Mouse (Mus musculus): ENCODE results near the gene Ldhd. TPM values are rescaled to one million over a fixed set of nuclear protein-coding genes. Genes with fewer than 3 reads are reported as not detected.

The Ldhd gene
- total RNA-seq, 2 experiments from 2014 or later = 6.8 to 7.8 TPM

DNA sequence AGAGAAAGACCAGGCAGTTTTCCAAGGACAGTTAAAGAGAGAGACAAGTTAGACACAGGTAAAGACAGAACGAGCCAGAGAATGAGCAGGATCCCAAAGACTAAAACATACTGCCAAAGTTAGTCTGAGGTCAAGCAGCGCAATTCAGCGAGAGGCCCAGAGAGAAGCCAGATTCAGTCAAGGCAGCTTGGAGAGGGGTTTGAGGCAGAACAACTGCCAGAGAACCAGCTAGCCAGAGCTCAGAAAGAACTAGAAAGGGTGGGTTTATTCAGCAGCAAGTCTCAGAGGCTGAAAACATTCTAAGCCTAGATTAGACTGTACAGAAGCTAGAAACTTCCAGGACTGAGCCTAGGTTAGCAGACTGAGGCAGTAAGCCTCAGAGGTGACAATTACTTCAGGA is 49.9 kb downstream of the Ldhd start:
- TF ChIP-seq CTCF (conservative IDR thresholded peaks at IDR 0.05) = no peak
- DNase-seq (ENCODE audit: low spot score in 2 of 2) = no peak
- H3K4me3 ChIP-seq = no peak overlapping the region
- H3K27ac ChIP-seq = no peak overlapping the region

DNA sequence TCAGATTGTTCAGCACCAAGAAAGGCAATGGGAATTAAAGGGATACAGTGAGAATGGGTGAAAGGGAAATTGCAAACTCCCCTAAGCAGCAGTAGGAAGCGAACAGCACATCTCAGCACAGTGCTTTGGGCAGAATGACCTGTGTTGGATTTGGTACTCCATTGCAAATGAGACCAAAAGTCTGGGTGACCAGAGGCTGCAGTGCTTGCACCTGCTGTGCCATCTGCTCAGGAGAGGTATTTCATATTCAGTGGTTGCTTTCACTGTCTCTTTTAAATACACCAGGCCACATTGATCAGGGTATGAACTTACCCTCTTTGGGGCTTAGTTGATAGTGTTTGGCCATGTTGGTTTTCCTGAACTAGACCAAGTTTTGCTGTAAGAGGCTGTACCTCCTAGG is 50.9 kb downstream of the Ldhd start:
- Histone ChIP-seq H3K27ac (no peak overlapping the region), H3K4me3 (no peak overlapping the region)
- no peak for DNase-seq (ENCODE audit: low spot score in 2 of 2)
- no peak for TF ChIP-seq CTCF (conservative IDR thresholded peaks at IDR 0.05)

DNA sequence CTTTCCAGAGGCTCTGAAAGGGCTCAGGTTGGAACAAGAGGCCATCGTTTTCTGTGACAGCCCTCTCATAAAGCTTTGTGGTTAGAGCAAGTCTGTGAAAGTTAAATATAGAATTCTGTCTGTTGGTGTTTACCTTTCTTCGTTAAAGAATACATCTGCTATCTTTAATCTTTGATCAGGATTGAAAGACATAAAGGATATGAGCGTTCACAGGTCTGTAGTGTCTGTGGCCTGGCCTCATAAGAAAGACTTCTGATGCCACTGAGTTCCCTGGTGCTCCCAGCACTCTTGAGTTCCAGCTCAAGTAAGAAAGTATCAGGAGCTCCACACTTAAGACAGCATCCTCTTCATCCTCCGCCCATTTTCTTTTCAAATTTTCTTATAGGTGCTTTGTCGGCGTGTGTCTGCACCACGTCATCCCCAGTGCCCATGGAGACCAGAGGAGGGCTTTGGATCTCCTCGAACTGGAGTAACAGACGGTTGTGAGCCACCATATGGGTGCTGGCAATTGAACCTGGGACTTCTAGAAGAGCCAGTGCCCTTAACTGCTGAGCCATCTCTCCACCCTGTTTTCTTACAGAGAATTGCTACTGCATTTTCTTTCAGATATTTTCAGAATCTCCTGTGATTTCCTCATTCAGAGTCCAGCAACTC is 52.2 kb downstream of the Ldhd start:
- no peak for TF ChIP-seq CTCF (conservative IDR thresholded peaks at IDR 0.05)
- Histone ChIP-seq H3K27ac (no peak overlapping the region), H3K4me3 (no peak overlapping the region)
- no peak for DNase-seq (ENCODE audit: low spot score in 2 of 2)

DNA sequence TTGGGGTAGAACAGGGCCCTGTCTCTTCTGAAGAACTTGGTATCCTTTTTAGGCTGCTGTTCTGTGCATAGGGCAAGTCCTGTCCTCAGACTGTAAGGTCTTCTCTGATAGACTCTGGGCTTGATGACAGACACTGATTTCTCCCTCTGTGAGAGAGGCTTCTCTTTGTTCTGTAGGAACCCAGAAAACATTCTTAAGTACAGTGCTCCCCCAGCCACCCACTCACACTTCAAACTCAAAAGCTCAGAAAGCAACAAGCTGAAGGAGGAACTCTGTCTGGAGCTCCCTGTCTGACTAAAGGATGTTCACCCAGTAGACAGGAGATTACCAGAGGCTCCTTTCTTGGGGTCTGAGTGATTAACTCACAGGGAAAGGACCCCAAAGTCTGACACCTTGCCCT is 53.7 kb downstream of the Ldhd start:
- no peak overlapping the region for H3K4me3 ChIP-seq
- TF ChIP-seq CTCF (conservative IDR thresholded peaks at IDR 0.05) = no peak
- H3K27ac ChIP-seq = peak overlapping the region; percentile 41; the same call in 1 of the 2 replicates
- DNase-seq (ENCODE audit: low spot score in 2 of 2) = peak in 1 of 2 experiments; percentile 32

DNA sequence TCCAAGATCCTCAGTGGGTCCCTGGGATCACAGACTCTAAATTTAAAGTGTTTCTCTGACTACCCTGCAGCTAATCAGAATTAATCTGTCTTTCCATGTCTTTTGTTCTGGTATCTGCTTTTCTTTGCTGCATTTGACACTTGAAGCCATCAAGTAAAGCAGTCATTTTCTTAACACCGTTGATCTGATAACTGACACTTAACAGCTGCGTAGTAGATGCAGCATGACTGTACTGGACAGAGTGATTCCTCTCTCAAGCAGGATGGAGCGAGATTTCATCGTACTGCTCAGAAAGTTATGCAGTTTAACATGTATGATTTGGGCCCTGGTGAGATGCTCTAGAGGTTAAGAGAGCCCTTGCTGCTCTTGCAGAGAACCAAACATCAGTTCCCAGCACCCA is 54.7 kb downstream of the Ldhd start:
- Histone ChIP-seq H3K27ac (no peak overlapping the region), H3K4me3 (no peak overlapping the region)
- no peak for DNase-seq (ENCODE audit: low spot score in 2 of 2)
- no peak for TF ChIP-seq CTCF (conservative IDR thresholded peaks at IDR 0.05)

DNA sequence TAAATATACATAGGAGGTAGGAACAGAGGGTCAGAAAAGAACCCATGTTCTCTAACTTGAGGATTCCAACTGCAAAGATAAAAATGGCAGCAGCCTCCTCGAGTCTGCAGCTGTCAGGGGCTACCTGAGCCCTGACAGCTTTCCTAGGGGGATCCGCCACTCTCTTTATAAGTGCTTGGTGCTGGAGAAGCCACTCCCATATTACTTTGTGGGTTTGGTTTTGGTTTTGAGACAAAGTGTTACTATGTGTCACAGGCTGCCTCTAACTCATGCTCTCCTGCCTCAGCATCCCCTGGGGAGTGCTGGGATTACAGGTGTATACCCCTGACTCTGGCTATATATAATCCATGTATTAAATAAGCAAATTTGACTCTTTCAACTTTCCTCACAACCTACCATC is 56.2 kb downstream of the Ldhd start:
- no peak overlapping the region for H3K4me3 ChIP-seq
- no peak overlapping the region for H3K27ac ChIP-seq
- TF ChIP-seq CTCF (conservative IDR thresholded peaks at IDR 0.05) = no peak
- no peak for DNase-seq (ENCODE audit: low spot score in 2 of 2)

Other genes with a start within 250 kb of the Ldhd start
- gene Fa2h, start 236.6 kb downstream of the Ldhd start, total RNA-seq (2021) = 10 to 100 TPM; 22.0 to 23.1 TPM
- gene Wdr59, start 108.3 kb downstream of the Ldhd start, total RNA-seq (2021) = 10 to 100 TPM; 24.1 to 24.2 TPM
- 100 to 1,000 TPM; 105 to 107 TPM for gene Znrf1, start 94.3 kb downstream of the Ldhd start, total RNA-seq (2021)
- gene Zfp1, start 13.0 kb upstream of the Ldhd start, total RNA-seq (2021) = 10 to 100 TPM; 24.0 to 25.1 TPM
- not detected for gene Ctrb1, start 60.6 kb upstream of the Ldhd start, total RNA-seq (2021)
- 10 to 100 TPM; 66.1 to 69.7 TPM for gene Bcar1, start 113.4 kb upstream of the Ldhd start, total RNA-seq (2021)
- 10 to 100 TPM; 76.3 to 81.2 TPM for gene Cfdp1, start 223.9 kb upstream of the Ldhd start, total RNA-seq (2021)
- 1 to 10 TPM; 3.9 to 4.5 TPM for gene Tmem170, start 246.4 kb upstream of the Ldhd start, total RNA-seq (2021)

All from layer of hippocampus, adult 2 months (tissue).